Comparison of ENCODE assay signal across 8 mouse cellular contexts in the genomic region with DNA sequence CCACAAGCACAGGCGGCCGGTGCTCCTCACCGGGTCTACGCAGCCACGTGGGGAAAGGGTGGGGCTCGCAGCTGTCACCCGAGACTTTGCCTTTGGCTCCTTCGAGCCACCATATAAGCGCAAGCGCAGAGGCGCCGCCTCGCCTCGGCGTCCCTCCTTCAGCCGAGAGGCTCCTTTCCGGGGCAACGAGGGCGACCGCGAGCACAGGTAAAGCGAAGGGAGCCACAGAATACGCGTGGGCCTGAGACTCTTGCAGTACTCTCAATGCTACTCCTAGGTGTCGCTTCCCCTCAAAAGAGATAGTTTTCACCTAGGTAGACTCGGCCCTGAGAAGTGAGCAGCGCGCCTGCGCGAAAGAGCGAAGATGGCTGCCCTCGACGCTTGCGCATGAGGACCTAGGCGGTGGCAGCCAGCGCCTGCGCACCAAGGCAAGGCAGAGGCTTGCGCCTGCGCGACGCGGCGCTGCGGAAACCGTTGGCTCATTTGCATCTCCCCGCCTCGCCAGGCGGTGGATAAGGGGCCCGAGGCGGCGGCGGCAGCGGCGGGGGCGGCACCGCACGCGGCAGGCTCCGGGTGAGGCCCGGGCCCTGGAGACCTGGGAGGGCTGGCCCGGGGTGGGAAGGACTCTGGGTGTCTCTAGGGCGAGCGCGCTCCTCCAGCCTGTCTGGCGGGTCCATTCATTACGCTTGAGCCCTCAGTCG. TPM values are rescaled to one million over a fixed set of nuclear protein-coding genes. Genes with fewer than 3 reads are reported as not detected.
DNase-seq lines count a peak whose midpoint lies in the region; ATAC-seq and TF ChIP-seq lines count a peak whose summit lies in the region.

A gene (plus strand): TSS at position 147 of the 701 bp plus-strand sequence.
A gene (minus strand): TSS at position 387 of the 701 bp plus-strand sequence.

- H3K27ac ChIP-seq in bone marrow macrophage, adult 2 months (ENCODE audit: insufficient read depth, low read depth, low read length) = peak within 1 kb of the TSS; percentile 74
- peak within 1 kb of the TSS; percentile 77 for H3K27ac ChIP-seq in embryonic fibroblast, embryonic 13.5 days (ENCODE audit: insufficient read depth, low read length)
- peak within 1 kb of the TSS; percentile 91 for H3K27ac ChIP-seq in heart, embryonic 10.5 days
- peak within 1 kb of the TSS; percentile 96 for H3K27ac ChIP-seq in kidney, embryonic 15.5 days

- H3K9me3 ChIP-seq in heart, embryonic 10.5 days = no peaks in the 10 kb centered on the region
- no peaks in the 10 kb centered on the region for H3K9me3 ChIP-seq in kidney, embryonic 15.5 days (replicated peaks)

- under 1% methylated on average over 67 of the region's 67 CpGs for WGBS in heart, embryonic 10.5 days
- under 1% methylated on average over 67 of the region's 67 CpGs for WGBS in kidney, embryonic 15.5 days

- H3K27me3 ChIP-seq in heart, embryonic 10.5 days (ENCODE audit: insufficient read depth, poor library complexity, severe bottlenecking) = no peaks in the 10 kb centered on the region
- no peaks in the 10 kb centered on the region for H3K27me3 ChIP-seq in kidney, embryonic 15.5 days

- no peak for TF ChIP-seq POLR2A in bone marrow macrophage, adult 2 months (IDR thresholded peaks at IDR 0.05; ENCODE audit: borderline replicate concordance, low read depth, low read length)
- TF ChIP-seq POLR2A in embryonic fibroblast, embryonic 13.5 days (IDR thresholded peaks at IDR 0.05; ENCODE audit: low read depth, low read length) = peak; percentile 76

- peak within 1 kb of the TSS; percentile 91 for H3K4me2 ChIP-seq in kidney, embryonic 15.5 days

- H3K36me3 ChIP-seq in heart, embryonic 10.5 days = peaks cover 49% of the 10 kb centered on the region
- peaks cover 49% of the 10 kb centered on the region for H3K36me3 ChIP-seq in kidney, embryonic 15.5 days

- H3K9ac ChIP-seq in kidney, embryonic 15.5 days = peak within 1 kb of the TSS; percentile 79

- peak; percentile 98 for ATAC-seq in kidney, embryonic 15.5 days (replicated peaks; ENCODE audit: low FRiP score)
- ATAC-seq in monocyte, adult 5-6 weeks (replicated peaks; ENCODE audit: insufficient number of reproducible peaks, low FRiP score, low TSS enrichment, poor library complexity, severe bottlenecking) = peak; percentile 90

- DNase-seq in A20 (ENCODE audit: low read depth, low spot score) (peak; percentile 99), liver (peak; percentile 97)
- DNase-seq in heart, embryonic 10.5 days (ENCODE audit: low spot score) = peak; percentile 98
- peak; percentile 96 to 97 for DNase-seq in spleen, postnatal 4 days (ENCODE audit: low spot score in 2 of 2)

- H3K4me3 ChIP-seq in bone marrow macrophage, adult 2 months (ENCODE audit: insufficient read depth, low read length) = peak within 1 kb of the TSS; percentile 63
- H3K4me3 ChIP-seq in embryonic fibroblast, embryonic 13.5 days (ENCODE audit: insufficient read depth, low read length) = peak within 1 kb of the TSS; percentile 95
- H3K4me3 ChIP-seq in heart, embryonic 10.5 days = peak within 1 kb of the TSS; percentile 81
- peak within 1 kb of the TSS; percentile 75 for H3K4me3 ChIP-seq in kidney, embryonic 15.5 days (replicated peaks)

- TF ChIP-seq CTCF in bone marrow macrophage, adult 2 months (IDR thresholded peaks at IDR 0.05; ENCODE audit: low read depth, low read length) = no peak
- no peak for TF ChIP-seq CTCF in embryonic fibroblast, embryonic 13.5 days (IDR thresholded peaks at IDR 0.05; ENCODE audit: borderline replicate concordance, insufficient read depth, low read length)

- peaks cover 8% of the 10 kb centered on the region for H3K4me1 ChIP-seq in bone marrow macrophage, adult 2 months (ENCODE audit: control insufficient read depth, insufficient read depth, low read length)
- peaks cover 6% of the 10 kb centered on the region for H3K4me1 ChIP-seq in embryonic fibroblast, embryonic 13.5 days (ENCODE audit: control insufficient read depth, insufficient read depth, low read length)
- peaks cover 20% of the 10 kb centered on the region for H3K4me1 ChIP-seq in heart, embryonic 10.5 days
- H3K4me1 ChIP-seq in kidney, embryonic 15.5 days = peaks cover 22% of the 10 kb centered on the region

RNA-seq across cellular contexts. Expression of the first gene that starts in this region (rescaled TPM):
- polyA plus RNA-seq in bone marrow macrophage, adult 2 months (2012; ENCODE audit: insufficient read depth, insufficient read length, missing spikeins) = 24.3 and 26.5 TPM in 2 replicates
- polyA plus RNA-seq in embryonic fibroblast, embryonic 13.5 days (2011; ENCODE audit: insufficient read length, low read depth, missing spikeins) = 26.4 and 28.9 TPM in 2 replicates
- polyA plus RNA-seq in heart, embryonic 10.5 days (2016; fragmentation: Nextera tagmentation; extraction: Ambion mirVana) = 34.7 and 34.8 TPM in 2 replicates
- polyA plus RNA-seq in kidney, embryonic 15.5 days (2015; fragmentation: Nextera tagmentation; extraction: Ambion mirVana) = 29.6 and 31.6 TPM in 2 replicates
- total RNA-seq in monocyte, adult 5-6 weeks (2017) = 14.0 to 47.5 TPM (median 21.6 TPM) in 3 replicates

RNA-seq across cellular contexts. Expression of the second gene that starts in this region (rescaled TPM):
- polyA plus RNA-seq in bone marrow macrophage, adult 2 months (2012; ENCODE audit: insufficient read depth, insufficient read length, missing spikeins) = 5.0 and 6.6 TPM in 2 replicates
- 11.0 and 14.9 TPM in 2 replicates for polyA plus RNA-seq in embryonic fibroblast, embryonic 13.5 days (2011; ENCODE audit: insufficient read length, low read depth, missing spikeins)
- 29.5 and 31.6 TPM in 2 replicates for polyA plus RNA-seq in heart, embryonic 10.5 days (2016; fragmentation: Nextera tagmentation; extraction: Ambion mirVana)
- 28.8 and 31.0 TPM in 2 replicates for polyA plus RNA-seq in kidney, embryonic 15.5 days (2015; fragmentation: Nextera tagmentation; extraction: Ambion mirVana)
- 1.7 to 8.4 TPM (median 2.9 TPM) in 3 replicates for total RNA-seq in monocyte, adult 5-6 weeks (2017)

Comparison
In these comparisons a context has a peak if more than half of its experiments do, and no peak if none do; other contexts are left out.
1. Peak in every context shown above with its lines: DNase-seq, ATAC-seq, H3K4me3 ChIP-seq and H3K27ac ChIP-seq.